Mouse (Mus musculus) kidney, adult 10 weeks (tissue): ENCODE results near the gene Gm11596. TPM values are rescaled to one million over a fixed set of nuclear protein-coding genes. Genes with fewer than 3 reads are reported as not detected.

Experiments used
- polyA plus RNA-seq: library from polyadenylated mRNA; stranded (reverse); fragments of 350-450 nt; fragmentation: Illumina TruSeq; extraction: RNeasy Lipid Tissue Mini Kit (QIAGEN cat#74804); gene quantifications from one replicate; pipeline ENCODE4 v1.2.3, GENCODE M21; 2014; ENCODE audit warnings: low read depth, low replicate concordance

Gm11596 gene
- polyA plus RNA-seq = not detected

GRCm38 (mm10) chr11:99793367-99793766 lies at the start of gene Gm11596:
Gene Gm11596 (minus strand): TSS chr11:99793467.

GRCm38 (mm10) chr11:99837966-99838365 lies 44.7 kb upstream of the Gm11596 start, which contains the start of gene 2300003K06Rik:
Gene 2300003K06Rik (minus strand): TSS chr11:99838066.

GRCm38 (mm10) chr11:99815566-99815965 lies 22.3 kb upstream of the Gm11596 start, which contains the start of gene Gm11564:
Gene Gm11564 (minus strand): TSS chr11:99815666.

GRCm38 (mm10) chr11:99809792-99810191 lies 16.5 kb upstream of the Gm11596 start, which contains the start of gene Krtap4-13:
Gene Krtap4-13 (minus strand): TSS chr11:99809892.

GRCm38 (mm10) chr11:99804346-99804745 lies 11.1 kb upstream of the Gm11596 start, which contains the start of gene Gm11554:
Gene Gm11554 (minus strand): TSS chr11:99804446.

GRCm38 (mm10) chr11:99798832-99799231 lies 5.6 kb upstream of the Gm11596 start, which contains the start of gene Gm11569:
Gene Gm11569 (minus strand): TSS chr11:99798932.

GRCm38 (mm10) chr11:99784900-99785299 lies 8.4 kb downstream of the Gm11596 start, which contains the start of gene Krtap4-9:
Gene Krtap4-9 (plus strand): TSS chr11:99785200.

GRCm38 (mm10) chr11:99780604-99781003 lies 12.7 kb downstream of the Gm11596 start, which contains the start of gene Krtap4-8:
Gene Krtap4-8 (minus strand): TSS chr11:99780704.

GRCm38 (mm10) chr11:99772813-99773212 lies 20.5 kb downstream of the Gm11596 start, which contains the start of gene Gm11595:
Gene Gm11595 (minus strand): TSS chr11:99772913.

Other genes with a start within 250 kb of the Gm11596 start
- not detected for gene Krtap3-3, start 242.6 kb downstream of the Gm11596 start, polyA plus RNA-seq
- not detected for gene Krtap3-2, start 236.6 kb downstream of the Gm11596 start, polyA plus RNA-seq
- gene Gm11939, start 234.0 kb downstream of the Gm11596 start, polyA plus RNA-seq = not detected
- not detected for gene Krtap3-1, start 226.8 kb downstream of the Gm11596 start, polyA plus RNA-seq
- not detected for gene Krtap1-5, start 212.5 kb downstream of the Gm11596 start, polyA plus RNA-seq
- not detected for gene Krtap1-4, start 209.8 kb downstream of the Gm11596 start, polyA plus RNA-seq
- gene Krtap1-3, start 202.1 kb downstream of the Gm11596 start, polyA plus RNA-seq = not detected
- gene Krtap9-3, start 195.4 kb downstream of the Gm11596 start, polyA plus RNA-seq = not detected
- not detected for gene Gm11938, start 190.2 kb downstream of the Gm11596 start, polyA plus RNA-seq
- not detected for gene Gm11937, start 183.3 kb downstream of the Gm11596 start, polyA plus RNA-seq
- gene Krtap2-4, start 178.6 kb downstream of the Gm11596 start, polyA plus RNA-seq = not detected
- gene Gm11562, start 173.0 kb downstream of the Gm11596 start, polyA plus RNA-seq = not detected
- not detected for gene Krtap4-1, start 165.2 kb downstream of the Gm11596 start, polyA plus RNA-seq
- gene Krtap4-2, start 158.4 kb downstream of the Gm11596 start, polyA plus RNA-seq = not detected
- gene Krtap4-7, start 149.4 kb downstream of the Gm11596 start, polyA plus RNA-seq = not detected
- gene Gm11555, start 143.2 kb downstream of the Gm11596 start, polyA plus RNA-seq = not detected
- gene Gm11563, start 134.5 kb downstream of the Gm11596 start, polyA plus RNA-seq = not detected
- gene Krtap4-6, start 127.5 kb downstream of the Gm11596 start, polyA plus RNA-seq = not detected
- gene Gm14190, start 102.7 kb downstream of the Gm11596 start, polyA plus RNA-seq = not detected
- gene Gm14180, start 59.2 kb downstream of the Gm11596 start, polyA plus RNA-seq = not detected
- not detected for gene Gm11595, start 20.6 kb downstream of the Gm11596 start, polyA plus RNA-seq
- gene Krtap4-8, start 12.8 kb downstream of the Gm11596 start, polyA plus RNA-seq = not detected
- not detected for gene Krtap4-9, start 8.3 kb downstream of the Gm11596 start, polyA plus RNA-seq
- gene Gm11569, start 5.5 kb upstream of the Gm11596 start, polyA plus RNA-seq = not detected
- not detected for gene Gm11554, start 11.0 kb upstream of the Gm11596 start, polyA plus RNA-seq
- not detected for gene Krtap4-13, start 16.4 kb upstream of the Gm11596 start, polyA plus RNA-seq
- not detected for gene Gm11564, start 22.2 kb upstream of the Gm11596 start, polyA plus RNA-seq
- not detected for gene 2300003K06Rik, start 44.6 kb upstream of the Gm11596 start, polyA plus RNA-seq
- gene Krtap4-16, start 58.1 kb upstream of the Gm11596 start, polyA plus RNA-seq = not detected
- gene Gm11568, start 64.5 kb upstream of the Gm11596 start, polyA plus RNA-seq = not detected
- not detected for gene Gm11559, start 71.0 kb upstream of the Gm11596 start, polyA plus RNA-seq
- not detected for gene Krtap9-1, start 79.9 kb upstream of the Gm11596 start, polyA plus RNA-seq
- gene Gm11567, start 85.7 kb upstream of the Gm11596 start, polyA plus RNA-seq = not detected
- gene Krtap31-1, start 114.5 kb upstream of the Gm11596 start, polyA plus RNA-seq = not detected
- gene Gm11565, start 121.3 kb upstream of the Gm11596 start, polyA plus RNA-seq = not detected
- gene Krtap31-2, start 142.8 kb upstream of the Gm11596 start, polyA plus RNA-seq = not detected
- gene Krtap9-5, start 155.0 kb upstream of the Gm11596 start, polyA plus RNA-seq = not detected
- not detected for gene Krtap29-1, start 185.6 kb upstream of the Gm11596 start, polyA plus RNA-seq
- gene Krtap16-1, start 193.1 kb upstream of the Gm11596 start, polyA plus RNA-seq = not detected
- not detected for gene Krtap17-1, start 200.5 kb upstream of the Gm11596 start, polyA plus RNA-seq
- not detected for gene Krt33a, start 222.7 kb upstream of the Gm11596 start, polyA plus RNA-seq
- gene Krt33b, start 236.4 kb upstream of the Gm11596 start, polyA plus RNA-seq = not detected
- not detected for gene Krt34, start 248.1 kb upstream of the Gm11596 start, polyA plus RNA-seq